Mouse (Mus musculus) left cerebral cortex, postnatal 4 days (tissue): ENCODE measurements around the gene Scrt2. TPM values are rescaled to one million over a fixed set of nuclear protein-coding genes. Genes with fewer than 3 reads are reported as not detected.
A peak's percentile ranks its signal among the peaks of the same experiment; 100 is the strongest.
"Not testable (repeated sequence)": the region's sequence is repeated elsewhere in the genome, so short reads cannot be mapped to it uniquely, and the experiment has no call there.

Experiments used
- DNase-seq: peaks from one replicate; pipeline ENCODE4 v3.0.0-alpha.2; 2022
- intact Hi-C: fragments of 180-260 bp; cut with DNase I; formaldehyde crosslinking; loops from one replicate; pipeline ENCODE4 v1.15.1; 2025
- total RNA-seq, 2 experiments: library from RNA; stranded (reverse); gene quantifications; 2 replicates each; pipeline ENCODE4 v1.2.3; 2021

Scrt2 gene
- 10 to 100 TPM; 20.0 to 25.2 TPM for total RNA-seq

GRCm38 (mm10) chr2:152080685-152081541, at the start of gene Scrt2:
Gene Scrt2, plus strand, starts transcription at chr2:152081529.
- intact Hi-C loops, result loop anchor here (5.0 kb wide), 2 partner anchors 44 to 329 kb away; no protein-coding TSS in a partner anchor
- DNase-seq, result peak; percentile 73

GRCm38 (mm10) chr2:152040101-152040500, 41.2 kb upstream of the Scrt2 start:
- DNase-seq, result no peak
- intact Hi-C loops, result no loop called here

- intact Hi-C loops, result no loop called here
- DNase-seq, result peak; percentile 56
Measured at GRCm38 (mm10) chr2:152047116-152048002, 34.0 kb upstream of the Scrt2 start.

- intact Hi-C loops, result no loop called here
- DNase-seq, result peak; percentile 66
Measured at GRCm38 (mm10) chr2:152048003-152048980, 33.0 kb upstream of the Scrt2 start.

GRCm38 (mm10) chr2:152048981-152049441, 32.3 kb upstream of the Scrt2 start:
- DNase-seq, result peak; percentile 48
- intact Hi-C loops, result no loop called here

GRCm38 (mm10) chr2:152049611-152050270, 31.6 kb upstream of the Scrt2 start:
- intact Hi-C loops, result no loop called here

GRCm38 (mm10) chr2:152050316-152050715, 31.0 kb upstream of the Scrt2 start:
- intact Hi-C loops, result no loop called here

More at GRCm38 (mm10) chr2:152049611-152050270, 31.6 kb upstream of the Scrt2 start:
- DNase-seq, result peak; percentile 31

GRCm38 (mm10) chr2:152051985-152052384, 29.3 kb upstream of the Scrt2 start:
- DNase-seq, result no peak
- intact Hi-C loops, result no loop called here

More at GRCm38 (mm10) chr2:152050316-152050715, 31.0 kb upstream of the Scrt2 start:
- DNase-seq, result peak; percentile 16

GRCm38 (mm10) chr2:152055406-152055805, 25.9 kb upstream of the Scrt2 start:
- peak; percentile 91 for DNase-seq

GRCm38 (mm10) chr2:152056368-152057251, 24.7 kb upstream of the Scrt2 start:
- peak; percentile 96 for DNase-seq
- intact Hi-C loops, result no loop called here

More at GRCm38 (mm10) chr2:152055406-152055805, 25.9 kb upstream of the Scrt2 start:
- intact Hi-C loops, result no loop called here

- intact Hi-C loops, result no loop called here
- peak; percentile 45 for DNase-seq
Measured at GRCm38 (mm10) chr2:152057252-152057563, 24.1 kb upstream of the Scrt2 start.

- intact Hi-C loops, DNase-seq: not testable (repeated sequence)
Measured at GRCm38 (mm10) chr2:152062817-152063216, 18.5 kb upstream of the Scrt2 start.

- no peak for DNase-seq
- intact Hi-C loops, result no loop called here
Measured at GRCm38 (mm10) chr2:152068660-152069433, 12.5 kb upstream of the Scrt2 start.

GRCm38 (mm10) chr2:152069434-152069786, 11.9 kb upstream of the Scrt2 start:
- DNase-seq, result no peak
- intact Hi-C loops, result no loop called here

- DNase-seq, result no peak
- intact Hi-C loops, result no loop called here
Measured at GRCm38 (mm10) chr2:152069941-152070340, 11.4 kb upstream of the Scrt2 start.

- DNase-seq, result no peak
- intact Hi-C loops, result no loop called here
Measured at GRCm38 (mm10) chr2:152074521-152074920, 6.8 kb upstream of the Scrt2 start.

- no peak for DNase-seq
- intact Hi-C loops, result no loop called here
Measured at GRCm38 (mm10) chr2:152075294-152075889, 5.9 kb upstream of the Scrt2 start.
